Mouse (Mus musculus): ENCODE results near the gene Peg3. TPM values are rescaled to one million over a fixed set of nuclear protein-coding genes. Genes with fewer than 3 reads are reported as not detected.

Peg3 gene
- polyA plus RNA-seq, 1 experiment = 4.1 TPM

GRCm38 (mm10) chr7:6730801-6731200, 570 bp upstream of the Peg3 start:
- 46% methylated on average over 15 of the region's 15 CpGs for WGBS
- Histone ChIP-seq H3K27ac (ENCODE audit: control insufficient read depth, insufficient read depth, low read depth, low read length, poor library complexity) (no peak overlapping the region), H3K4me3 (replicated peaks; ENCODE audit: control insufficient read depth, low read depth, low read length) (no peak overlapping the region), H3K4me1 (ENCODE audit: control insufficient read depth, insufficient read depth, low read length) (no peaks in the 10 kb centered on the region)
- TF ChIP-seq CTCF (IDR thresholded peaks at IDR 0.05; ENCODE audit: control insufficient read depth, insufficient read depth, low read length) (no peak), POLR2A (IDR thresholded peaks at IDR 0.05; ENCODE audit: borderline replicate concordance, control insufficient read depth, low read depth, low read length) (no peak)

GRCm38 (mm10) chr7:6729061-6729817, 992 bp downstream of the Peg3 start:
- WGBS = 44% methylated on average over 37 of the region's 37 CpGs
- TF ChIP-seq POLR2A (IDR thresholded peaks at IDR 0.05; ENCODE audit: borderline replicate concordance, control insufficient read depth, low read depth, low read length) = no peak
- TF ChIP-seq CTCF (IDR thresholded peaks at IDR 0.05; ENCODE audit: control insufficient read depth, insufficient read depth, low read length) = no peak
- no peak overlapping the region for H3K27ac ChIP-seq (ENCODE audit: control insufficient read depth, insufficient read depth, low read depth, low read length, poor library complexity)

GRCm38 (mm10) chr7:6728263-6728931, 1.8 kb downstream of the Peg3 start:
- no peak overlapping the region for H3K27ac ChIP-seq (ENCODE audit: control insufficient read depth, insufficient read depth, low read depth, low read length, poor library complexity)
- H3K4me1 ChIP-seq (ENCODE audit: control insufficient read depth, insufficient read depth, low read length) = no peaks in the 10 kb centered on the region
- no peak overlapping the region for H3K4me3 ChIP-seq (replicated peaks; ENCODE audit: control insufficient read depth, low read depth, low read length)
- TF ChIP-seq CTCF (IDR thresholded peaks at IDR 0.05; ENCODE audit: control insufficient read depth, insufficient read depth, low read length) (no peak), POLR2A (IDR thresholded peaks at IDR 0.05; ENCODE audit: borderline replicate concordance, control insufficient read depth, low read depth, low read length) (no peak)
- WGBS = 36% methylated on average over 19 of the region's 19 CpGs

More at GRCm38 (mm10) chr7:6729061-6729817, 992 bp downstream of the Peg3 start:
- Histone ChIP-seq H3K4me3 (replicated peaks; ENCODE audit: control insufficient read depth, low read depth, low read length) (peak overlapping the region; percentile 27), H3K4me1 (ENCODE audit: control insufficient read depth, insufficient read depth, low read length) (no peaks in the 10 kb centered on the region)

- Histone ChIP-seq H3K27ac (ENCODE audit: control insufficient read depth, insufficient read depth, low read depth, low read length, poor library complexity) (no peak overlapping the region), H3K4me1 (ENCODE audit: control insufficient read depth, insufficient read depth, low read length) (no peaks in the 10 kb centered on the region), H3K4me3 (replicated peaks; ENCODE audit: control insufficient read depth, low read depth, low read length) (no peak overlapping the region)
- 55% methylated on average over 19 of the region's 19 CpGs for WGBS
- no peak for TF ChIP-seq CTCF (IDR thresholded peaks at IDR 0.05; ENCODE audit: control insufficient read depth, insufficient read depth, low read length)
These were observed 2.7 kb downstream of the Peg3 start for GRCm38 (mm10) chr7:6727351-6728121.

GRCm38 (mm10) chr7:6709396-6709795, 20.8 kb downstream of the Peg3 start:
- Histone ChIP-seq H3K27ac (ENCODE audit: control insufficient read depth, insufficient read depth, low read depth, low read length, poor library complexity) (no peak overlapping the region), H3K4me1 (ENCODE audit: control insufficient read depth, insufficient read depth, low read length) (no peaks in the 10 kb centered on the region), H3K4me3 (replicated peaks; ENCODE audit: control insufficient read depth, low read depth, low read length) (no peak overlapping the region)
- 81% methylated on average over 15 of the region's 15 CpGs for WGBS
- TF ChIP-seq POLR2A (IDR thresholded peaks at IDR 0.05; ENCODE audit: borderline replicate concordance, control insufficient read depth, low read depth, low read length) (no peak), CTCF (IDR thresholded peaks at IDR 0.05; ENCODE audit: control insufficient read depth, insufficient read depth, low read length) (no peak)

- 81% methylated on average over 17 of the region's 17 CpGs for WGBS
- Histone ChIP-seq H3K4me1 (ENCODE audit: control insufficient read depth, insufficient read depth, low read length) (no peaks in the 10 kb centered on the region), H3K27ac (ENCODE audit: control insufficient read depth, insufficient read depth, low read depth, low read length, poor library complexity) (no peak overlapping the region), H3K4me3 (replicated peaks; ENCODE audit: control insufficient read depth, low read depth, low read length) (no peak overlapping the region)
- no peak for TF ChIP-seq POLR2A (IDR thresholded peaks at IDR 0.05; ENCODE audit: borderline replicate concordance, control insufficient read depth, low read depth, low read length)
- no peak for TF ChIP-seq CTCF (IDR thresholded peaks at IDR 0.05; ENCODE audit: control insufficient read depth, insufficient read depth, low read length)
These were observed 21.6 kb downstream of the Peg3 start for GRCm38 (mm10) chr7:6708451-6709180.

- 88% methylated on average over 23 of the region's 23 CpGs for WGBS
- Histone ChIP-seq H3K27ac (ENCODE audit: control insufficient read depth, insufficient read depth, low read depth, low read length, poor library complexity) (no peak overlapping the region; the same call in 1 of the 2 replicates), H3K4me3 (replicated peaks; ENCODE audit: control insufficient read depth, low read depth, low read length) (no peak overlapping the region), H3K4me1 (ENCODE audit: control insufficient read depth, insufficient read depth, low read length) (no peaks in the 10 kb centered on the region)
- TF ChIP-seq POLR2A (IDR thresholded peaks at IDR 0.05; ENCODE audit: borderline replicate concordance, control insufficient read depth, low read depth, low read length) (no peak), CTCF (IDR thresholded peaks at IDR 0.05; ENCODE audit: control insufficient read depth, insufficient read depth, low read length) (no peak)
These were observed 22.7 kb downstream of the Peg3 start for GRCm38 (mm10) chr7:6707416-6708015.
